Mouse (Mus musculus) ovary, adult 2 months (tissue): ENCODE measurements around the gene Phf19. TPM values are rescaled to one million over a fixed set of nuclear protein-coding genes. Genes with fewer than 3 reads are reported as not detected.

Experiments used
- polyA plus RNA-seq: library from polyadenylated mRNA; depleted of rRNA; stranded (reverse); fragments of >200 nt; gene quantifications from 2 replicates; pipeline ENCODE4 v1.2.3, GENCODE M21; 2012; rRNA removed

Gene Phf19
- polyA plus RNA-seq: 1.9 and 3.1 TPM in 2 replicates

DNA sequence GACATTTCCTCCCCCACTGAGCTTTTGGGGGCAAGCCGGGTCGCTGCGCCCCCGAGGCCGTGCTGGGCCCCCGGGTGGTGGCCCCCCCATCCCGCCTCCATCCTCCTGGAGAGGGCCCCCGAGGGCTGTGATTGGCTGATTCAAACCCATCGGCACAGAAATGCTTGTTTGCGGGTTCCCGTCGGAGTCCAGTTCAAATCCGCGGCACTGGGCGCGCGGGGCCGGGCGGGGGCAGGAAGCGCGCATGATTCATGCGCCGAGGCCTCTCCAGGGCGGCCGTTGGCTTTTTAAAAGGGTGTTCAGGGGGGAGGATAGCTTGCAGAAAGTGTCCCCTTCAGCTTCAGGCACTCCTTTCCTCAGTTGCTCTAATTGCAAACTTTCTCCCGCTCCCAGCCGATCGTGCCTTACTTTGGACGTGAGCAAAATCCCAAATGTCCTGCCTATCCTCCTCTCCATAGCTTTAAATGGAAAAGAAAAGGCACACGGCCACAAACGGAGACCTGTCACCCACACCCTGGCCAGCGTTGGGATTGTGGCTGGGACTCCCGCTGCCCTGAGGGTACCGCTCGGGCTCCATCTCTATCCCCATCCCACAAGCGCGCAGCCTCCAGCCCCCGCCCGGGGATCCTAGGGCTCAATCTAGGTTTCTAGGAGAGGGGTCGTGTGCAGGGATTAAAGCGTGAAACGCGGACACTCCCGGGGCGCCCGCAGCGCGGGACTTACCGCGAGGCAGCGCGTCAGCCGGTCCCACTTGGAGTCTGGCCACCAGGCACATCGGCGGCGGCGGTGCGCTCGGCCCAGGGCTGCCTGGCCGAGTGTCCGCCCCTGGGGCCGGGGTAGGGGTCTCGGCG is at the start of gene Phf19:
Phf19 (minus strand) TSS at position 809 of the 851 bp plus-strand sequence.

DNA sequence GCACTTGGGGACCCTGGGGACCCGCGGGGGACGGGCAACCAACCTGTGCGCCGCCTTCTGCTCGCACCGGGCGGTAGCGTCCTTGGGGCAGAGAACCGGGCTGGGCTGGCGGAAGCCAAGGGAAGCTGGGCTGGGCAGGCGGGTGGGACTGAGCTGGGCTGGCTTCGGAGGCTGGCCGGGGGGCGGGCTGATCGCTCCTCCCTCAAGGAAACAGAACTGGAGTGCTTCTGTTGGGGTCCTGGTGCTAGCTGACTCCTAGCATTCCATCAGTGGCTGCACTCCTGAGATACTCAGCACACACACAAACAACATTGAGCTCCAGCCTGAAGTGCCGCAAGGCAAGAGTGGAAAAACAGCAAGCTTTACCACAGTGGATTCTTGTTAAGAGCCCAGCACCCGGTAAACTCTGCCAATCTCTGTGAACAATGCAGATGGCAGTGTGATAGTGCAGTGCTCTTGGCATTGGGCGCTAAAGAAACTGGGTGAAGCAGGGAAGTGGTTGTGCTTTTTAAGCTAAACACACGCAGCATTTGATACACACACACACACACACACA is 47.7 kb upstream of the Phf19 start, which contains the start of gene Traf1:
Traf1 (minus strand) TSS at position 292 of the 556 bp plus-strand sequence.

GRCm38 (mm10) chr2:34874816-34875345 is 38.9 kb downstream of the Phf19 start, which contains the start of gene Psmd5:
TSS of gene Psmd5 (minus strand) at chr2:34874968.

DNA sequence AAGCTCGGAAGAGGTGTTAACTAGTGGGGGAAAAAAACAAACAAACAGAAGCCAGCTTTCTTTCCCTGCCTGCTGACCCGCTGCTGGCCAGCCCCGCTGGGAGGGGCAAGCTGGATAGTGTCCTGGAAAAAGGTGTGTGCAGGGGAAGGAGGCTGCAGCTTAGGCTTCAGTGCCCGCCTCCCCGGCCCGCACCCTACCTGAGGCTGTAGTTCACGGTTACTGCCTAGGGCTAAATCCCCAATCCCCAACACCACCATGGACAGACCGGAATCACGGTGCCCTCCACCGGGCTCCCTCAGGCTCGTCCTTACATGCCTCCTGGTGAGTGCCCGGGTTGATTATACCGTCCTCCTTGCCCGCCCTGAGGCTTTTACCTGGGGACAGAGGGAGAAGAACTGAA is 39.6 kb downstream of the Phf19 start, which contains the start of gene Cutal:
Cutal (plus strand) TSS at position 126 of the 400 bp plus-strand sequence.

Other genes starting within 250 kb of the Phf19 start
- 10.5 and 13.2 TPM in 2 replicates for gene Gapvd1, start 158.8 kb downstream of the Phf19 start, polyA plus RNA-seq
- gene Hspa5, start 142.1 kb downstream of the Phf19 start, polyA plus RNA-seq: 1,121 and 2,603 TPM in 2 replicates
- gene Rabepk, start 114.1 kb downstream of the Phf19 start, polyA plus RNA-seq: 31.0 and 43.2 TPM in 2 replicates
- 35.3 and 39.2 TPM in 2 replicates for gene Fbxw2, start 87.7 kb downstream of the Phf19 start, polyA plus RNA-seq
- not detected in 2 replicates for gene Gm34653, start 81.0 kb downstream of the Phf19 start, polyA plus RNA-seq
- 5.2 and 7.0 TPM in 2 replicates for gene Cutal, start 39.6 kb downstream of the Phf19 start, polyA plus RNA-seq
- 11.9 and 12.6 TPM in 2 replicates for gene Psmd5, start 39.1 kb downstream of the Phf19 start, polyA plus RNA-seq
- 8.2 and 8.7 TPM in 2 replicates for gene Traf1, start 47.7 kb upstream of the Phf19 start, polyA plus RNA-seq
- 0.40 and 0.50 TPM in 2 replicates for gene Hc, start 147.4 kb upstream of the Phf19 start, polyA plus RNA-seq
- 0.21 TPM in 1 of 2 replicates, not detected in the other for gene AI182371, start 187.5 kb upstream of the Phf19 start, polyA plus RNA-seq
- 7.5 and 9.7 TPM in 2 replicates for gene Cntrl, start 195.5 kb upstream of the Phf19 start, polyA plus RNA-seq